Mouse (Mus musculus) thymus, postnatal 14 days (tissue): ENCODE measurements around the gene Atg2b.

Experiments
- DNase-seq: peaks from one replicate; pipeline ENCODE4 v3.0.0; 2021

The Atg2b gene

GRCm38 (mm10) chr12:105678762-105679161 is 6.2 kb downstream of the Atg2b start:
- DNase-seq: no peak

- DNase-seq: no peak
Observed at GRCm38 (mm10) chr12:105678211-105678610, 6.8 kb downstream of the Atg2b start.

GRCm38 (mm10) chr12:105676274-105676673 is 8.7 kb downstream of the Atg2b start:
- DNase-seq: no peak

GRCm38 (mm10) chr12:105655850-105656249 is 29.2 kb downstream of the Atg2b start:
- DNase-seq: no peak

GRCm38 (mm10) chr12:105642770-105643321 is 42.2 kb downstream of the Atg2b start:
- DNase-seq: no peak

GRCm38 (mm10) chr12:105637554-105637953 is 47.5 kb downstream of the Atg2b start:
- no peak for DNase-seq

- no peak for DNase-seq
Observed at GRCm38 (mm10) chr12:105636551-105636950, 48.5 kb downstream of the Atg2b start.

- DNase-seq: no peak
Observed at GRCm38 (mm10) chr12:105634374-105635067, 50.5 kb downstream of the Atg2b start.

GRCm38 (mm10) chr12:105625798-105626197 is 59.2 kb downstream of the Atg2b start:
- DNase-seq: no peak

GRCm38 (mm10) chr12:105622981-105623539 is 62.0 kb downstream of the Atg2b start:
- no peak for DNase-seq

- DNase-seq: no peak
Observed at GRCm38 (mm10) chr12:105622048-105622447, 63.0 kb downstream of the Atg2b start.

GRCm38 (mm10) chr12:105613559-105613958 is 71.5 kb downstream of the Atg2b start:
- no peak for DNase-seq

- DNase-seq: peak; percentile 42
Observed at GRCm38 (mm10) chr12:105611748-105612147, 73.3 kb downstream of the Atg2b start.

- DNase-seq: no peak
Observed at GRCm38 (mm10) chr12:105611045-105611444, 74.0 kb downstream of the Atg2b start.

GRCm38 (mm10) chr12:105606881-105607280 is 78.1 kb downstream of the Atg2b start:
- DNase-seq: no peak

GRCm38 (mm10) chr12:105605212-105605611 is 79.8 kb downstream of the Atg2b start:
- DNase-seq: no peak

- DNase-seq: no peak
Observed at GRCm38 (mm10) chr12:105603904-105604303, 81.1 kb downstream of the Atg2b start.

- no peak for DNase-seq
Observed at GRCm38 (mm10) chr12:105602581-105603210, 82.3 kb downstream of the Atg2b start, which contains the start of gene Bdkrb1. Gene Bdkrb1 (plus strand): TSS chr12:105603085.

- DNase-seq: no peak
Observed at GRCm38 (mm10) chr12:105601586-105601985, 83.4 kb downstream of the Atg2b start.

- DNase-seq: no peak
Observed at GRCm38 (mm10) chr12:105599098-105599497, 85.9 kb downstream of the Atg2b start.

GRCm38 (mm10) chr12:105598503-105598902 is 86.5 kb downstream of the Atg2b start:
- DNase-seq: no peak

GRCm38 (mm10) chr12:105597135-105597534 is 87.9 kb downstream of the Atg2b start:
- DNase-seq: no peak

GRCm38 (mm10) chr12:105593471-105593870 is 91.5 kb downstream of the Atg2b start:
- DNase-seq: no peak

- no peak for DNase-seq
Observed at GRCm38 (mm10) chr12:105592361-105592761, 92.7 kb downstream of the Atg2b start.
